Mouse (Mus musculus) mouse trophoblast stem cell (cell line): ENCODE measurements at regions not wholly inside any gene's neighbourhood (a gene's known extent, or its start where the extent isn't known, plus 50 kb on each side); places are given as distances from the start of the nearest gene placed in this dataset.

Source experiments
- in situ Hi-C, 2 experiments: fragments of 300-500 bp; cut with MseI, MboI; formaldehyde crosslinking; loops; 2 replicates in 1 of 2; 3 replicates in 1 of 2; pipeline ENCODE4 v1.15.1; 2025

- in situ Hi-C loops, result no loop called here
These were observed 580.4 kb upstream of the Gm19410 start for GRCm38 (mm10) chr8:35185165-35185564.

GRCm38 (mm10) chr8:35188531-35188930, 577.1 kb upstream of the Gm19410 start:
- in situ Hi-C loops, result no loop called here

- in situ Hi-C loops, result no loop called here
These were observed 575.9 kb upstream of the Gm19410 start for GRCm38 (mm10) chr8:35189695-35190094.

- in situ Hi-C loops, result no loop called here
These were observed 573.1 kb upstream of the Gm19410 start for GRCm38 (mm10) chr8:35192515-35192914.

GRCm38 (mm10) chr8:35193771-35194170, 571.8 kb upstream of the Gm19410 start:
- in situ Hi-C loops, result no loop called here

- in situ Hi-C loops, result no loop called here
These were observed 569.4 kb upstream of the Gm19410 start for GRCm38 (mm10) chr8:35196189-35196588.

GRCm38 (mm10) chr8:35198766-35199165, 566.8 kb upstream of the Gm19410 start:
- in situ Hi-C loops, result no loop called here

GRCm38 (mm10) chr8:35201416-35201815, 564.2 kb upstream of the Gm19410 start:
- in situ Hi-C loops, result loop anchor here in 1 of 2 experiments (25.0 kb wide), 1 partner anchor 261 kb away; no protein-coding TSS in a partner anchor

GRCm38 (mm10) chr8:35204971-35205370, 560.6 kb upstream of the Gm19410 start:
- in situ Hi-C loops, result loop anchor here in 1 of 2 experiments (25.0 kb wide), 1 partner anchor 257 kb away; no protein-coding TSS in a partner anchor

GRCm38 (mm10) chr8:35205536-35205935, 560.1 kb upstream of the Gm19410 start:
- in situ Hi-C loops, result loop anchor here in 1 of 2 experiments (25.0 kb wide), 1 partner anchor 257 kb away; no protein-coding TSS in a partner anchor

- in situ Hi-C loops, result loop anchor here in 1 of 2 experiments (25.0 kb wide), 1 partner anchor 256 kb away; no protein-coding TSS in a partner anchor
These were observed 559.3 kb upstream of the Gm19410 start for GRCm38 (mm10) chr8:35206271-35206670.

- in situ Hi-C loops, result loop anchor here in 1 of 2 experiments (25.0 kb wide), 1 partner anchor 254 kb away; no protein-coding TSS in a partner anchor
These were observed 557.2 kb upstream of the Gm19410 start for GRCm38 (mm10) chr8:35208357-35208756.

DNA sequence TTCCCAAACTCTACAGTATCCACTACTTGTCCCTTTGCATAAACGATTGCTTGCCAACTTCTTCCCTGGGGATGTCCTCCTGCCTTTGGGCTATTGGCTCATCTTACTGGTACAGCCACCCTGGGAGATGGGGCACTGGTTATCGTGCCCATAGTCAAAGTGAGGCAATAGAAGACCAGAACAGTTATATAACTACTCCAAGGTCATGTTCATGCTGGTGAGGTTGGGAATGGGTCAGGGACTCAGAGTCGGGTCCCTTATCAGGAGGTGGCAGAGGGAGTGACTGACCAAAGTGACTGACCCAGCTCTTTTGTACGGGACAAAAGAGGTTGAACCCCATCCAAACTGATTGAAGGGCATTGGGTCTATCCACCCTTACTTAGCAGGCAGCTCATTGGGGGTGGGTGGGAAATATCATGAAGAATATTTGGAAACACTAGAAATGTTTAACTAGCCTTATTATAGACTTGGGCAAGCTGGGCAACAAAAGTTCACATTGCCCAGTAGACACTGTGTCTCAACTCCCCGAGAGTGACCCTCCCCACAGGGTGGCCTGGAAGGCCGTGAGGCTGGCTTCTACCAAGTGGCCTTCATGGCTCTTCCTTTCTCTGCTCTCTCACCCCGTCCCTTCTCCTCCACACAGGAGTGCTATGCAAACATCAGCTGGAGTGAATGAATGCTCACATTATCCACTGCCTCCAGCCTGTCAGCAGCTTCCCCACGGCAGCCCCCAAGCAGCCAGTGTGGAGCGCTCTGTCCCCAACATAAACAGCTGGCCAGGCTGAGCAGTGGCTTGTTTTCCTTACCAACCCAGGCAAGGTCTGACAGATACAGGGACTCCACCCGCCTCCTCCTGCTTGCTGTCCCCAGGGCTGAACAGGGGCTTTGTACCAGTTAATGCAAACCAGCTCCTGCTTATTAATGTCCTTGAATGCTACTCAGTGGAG, 553.8 kb upstream of the Gm19410 start:
- in situ Hi-C loops, result loop anchor here in 1 of 2 experiments (25.0 kb wide), 1 partner anchor 251 kb away; no protein-coding TSS in a partner anchor

DNA sequence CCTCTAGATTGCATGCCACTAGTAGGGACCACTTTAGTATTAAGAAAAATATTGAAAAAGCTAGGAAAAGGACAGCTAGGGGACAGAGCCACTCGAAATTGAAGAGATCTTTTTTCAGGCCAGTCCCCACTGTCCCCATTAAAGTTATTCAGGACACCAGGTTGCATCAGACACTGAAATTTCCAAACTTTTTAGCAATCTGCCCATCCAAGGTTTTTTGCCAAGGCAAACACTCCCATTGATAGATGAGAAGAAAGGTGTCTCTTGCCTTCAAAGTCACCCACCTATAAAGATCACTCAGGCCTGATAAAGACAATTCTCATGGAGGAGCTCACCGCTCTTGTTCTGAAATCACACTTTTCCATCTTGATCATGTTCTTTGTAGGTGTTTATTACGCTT, 552.1 kb upstream of the Gm19410 start:
- in situ Hi-C loops, result loop anchor here in 1 of 2 experiments (25.0 kb wide), 1 partner anchor 249 kb away; no protein-coding TSS in a partner anchor

DNA sequence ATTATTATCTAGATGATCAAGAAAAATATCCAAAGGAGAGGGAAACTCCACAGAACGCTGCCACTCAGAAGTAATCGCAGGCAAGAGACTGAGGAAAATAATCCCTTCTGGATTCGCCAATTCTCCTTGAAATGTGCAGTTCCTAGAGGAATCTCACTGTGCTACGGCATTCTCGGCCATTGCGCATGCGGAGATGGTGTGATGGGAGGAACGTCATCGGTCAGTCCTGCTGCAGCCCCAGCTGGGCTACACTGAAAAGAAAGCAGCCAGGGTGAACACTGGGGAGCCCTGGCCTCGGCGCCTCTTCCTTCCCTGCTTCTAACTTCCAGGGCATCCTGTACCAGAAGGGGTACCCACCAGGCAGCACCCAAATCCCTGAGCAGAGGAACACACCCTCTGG, 548.0 kb upstream of the Gm19410 start:
- in situ Hi-C loops, result loop anchor here in 1 of 2 experiments (25.0 kb wide), 1 partner anchor 245 kb away; no protein-coding TSS in a partner anchor

- in situ Hi-C loops, result loop anchor here in 1 of 2 experiments (25.0 kb wide), 1 partner anchor 244 kb away; no protein-coding TSS in a partner anchor
These were observed 547.3 kb upstream of the Gm19410 start for GRCm38 (mm10) chr8:35218327-35218726.

- in situ Hi-C loops, result loop anchor here in 1 of 2 experiments (25.0 kb wide), 1 partner anchor 238 kb away; no protein-coding TSS in a partner anchor
These were observed 541.3 kb upstream of the Gm19410 start for GRCm38 (mm10) chr8:35224053-35224924.

- in situ Hi-C loops, result loop anchor here in 1 of 2 experiments (25.0 kb wide), 1 partner anchor 237 kb away; no protein-coding TSS in a partner anchor
These were observed 540.7 kb upstream of the Gm19410 start for GRCm38 (mm10) chr8:35224925-35225244.

DNA sequence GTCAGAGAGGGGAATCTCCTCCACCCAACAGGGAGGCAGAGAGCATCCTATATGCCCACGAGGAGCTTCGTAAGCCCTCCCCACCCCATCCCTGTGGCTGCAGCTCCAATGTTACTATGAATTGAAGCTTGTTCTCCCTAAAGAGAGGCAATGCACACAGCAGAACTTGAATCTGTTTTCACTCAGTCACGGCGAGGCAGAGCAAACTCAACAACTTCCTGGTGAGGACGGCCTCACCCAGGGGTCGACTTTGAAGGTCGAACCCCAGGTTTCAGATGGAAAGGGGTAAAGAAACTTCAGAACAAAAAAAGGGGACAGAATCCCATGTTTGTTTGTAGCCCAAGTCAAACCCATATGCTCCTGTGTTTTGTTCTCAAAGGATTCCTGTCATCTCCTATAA, 538.5 kb upstream of the Gm19410 start:
- in situ Hi-C loops, result no loop called here

GRCm38 (mm10) chr8:35228449-35228848, 537.1 kb upstream of the Gm19410 start:
- in situ Hi-C loops, result no loop called here

DNA sequence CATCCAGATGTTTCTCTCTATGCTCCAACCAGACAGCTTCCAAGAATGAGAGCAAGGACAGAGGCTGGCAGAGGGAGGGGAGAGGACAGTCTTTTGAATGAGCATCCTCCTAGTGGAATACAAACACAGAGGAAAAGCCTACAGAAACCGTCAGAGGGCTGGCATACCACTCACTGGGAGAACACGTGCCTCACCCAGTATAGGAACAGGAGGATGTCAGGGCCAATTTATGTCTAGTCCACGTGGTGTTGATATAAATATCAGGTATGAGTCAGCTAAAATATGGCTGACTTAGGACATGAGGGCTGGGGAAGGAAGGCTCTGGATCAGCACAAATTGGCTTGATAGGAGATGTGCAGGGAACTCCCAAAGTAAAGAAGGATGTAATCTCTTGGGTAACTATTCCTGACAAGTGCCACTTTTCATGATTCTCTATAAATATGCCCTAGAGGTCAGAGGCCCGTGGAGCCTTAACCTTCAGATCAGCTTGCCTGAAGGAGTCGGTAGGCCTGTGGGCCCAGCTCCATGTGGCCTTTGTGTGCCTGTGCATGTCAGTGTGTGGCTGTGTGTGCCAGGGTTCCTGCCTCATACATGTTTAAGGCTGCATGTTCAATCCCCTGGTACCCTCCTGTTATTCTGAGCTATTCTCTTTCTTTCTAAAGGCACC, 531.9 kb upstream of the Gm19410 start:
- in situ Hi-C loops, result no loop called here
